Mouse (Mus musculus): ENCODE measurements at regions not wholly inside any gene's neighbourhood (a gene's known extent, or its start where the extent isn't known, plus 50 kb on each side); places are given as distances from the start of the nearest gene placed in this dataset.

GRCm38 (mm10) chr1:92338589-92338988, 135.1 kb downstream of the Ndufa10 start:
- no peak for ATAC-seq

GRCm38 (mm10) chr1:92337450-92337849, 136.2 kb downstream of the Ndufa10 start:
- ATAC-seq: no peak

GRCm38 (mm10) chr1:92332248-92332584, 136.7 kb upstream of the Hdac4 start:
- ATAC-seq: no peak

DNA sequence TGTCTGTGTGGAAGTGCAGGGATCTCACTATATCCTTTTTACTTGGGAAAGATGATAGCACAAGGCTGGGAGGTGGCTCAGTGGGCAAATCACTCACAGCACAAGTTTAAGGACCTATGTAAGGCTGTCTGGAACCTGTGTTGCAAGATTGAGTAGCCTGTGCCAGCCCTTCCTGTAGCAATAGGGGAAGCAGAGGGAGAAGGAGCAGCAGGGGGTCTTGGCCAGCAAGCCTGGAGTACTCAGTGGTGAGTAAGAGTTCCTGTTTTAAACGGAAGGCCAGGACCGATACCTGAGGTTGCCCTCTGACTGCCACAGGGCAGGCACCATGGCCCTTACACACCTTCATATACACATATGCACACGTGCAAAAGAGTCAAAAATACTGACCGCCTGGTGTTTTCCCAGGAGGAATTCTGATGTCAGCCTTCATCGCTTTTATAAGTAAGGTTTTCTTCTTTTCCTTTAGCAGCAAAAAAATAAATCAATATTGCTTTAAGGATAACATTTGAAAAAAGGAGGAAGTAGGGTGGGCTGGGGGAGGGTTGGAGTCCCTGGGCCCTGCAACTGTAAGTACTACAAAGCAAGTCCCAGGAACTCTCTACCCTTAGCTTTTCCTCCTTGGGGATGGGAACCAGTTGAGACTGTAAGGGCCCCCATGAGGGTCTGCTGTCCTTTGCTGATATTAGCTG, 136.2 kb upstream of the Hdac4 start:
- ATAC-seq: no peak

GRCm38 (mm10) chr1:92330181-92330580, 134.7 kb upstream of the Hdac4 start:
- no peak for ATAC-seq

DNA sequence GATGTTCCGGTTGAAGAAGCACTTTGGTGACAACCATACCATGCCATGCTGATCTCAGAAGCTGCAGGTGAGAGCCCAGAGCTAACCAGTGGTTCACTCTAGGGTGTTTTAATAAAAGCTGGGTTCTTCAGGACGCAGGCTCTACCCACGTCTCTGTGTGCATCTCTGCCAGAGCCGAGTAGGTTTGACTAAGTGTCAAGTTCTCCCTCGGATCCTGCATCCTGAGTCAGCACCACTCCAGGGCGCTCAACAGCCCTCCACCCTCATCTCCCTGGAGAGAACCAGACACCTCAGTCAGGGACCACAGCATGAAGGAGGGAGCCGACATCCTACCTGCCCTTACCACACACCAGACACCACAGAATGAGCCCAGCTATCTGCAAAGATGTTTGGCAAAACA, 134.0 kb upstream of the Hdac4 start:
- no peak for ATAC-seq

GRCm38 (mm10) chr1:92327141-92327540, 131.6 kb upstream of the Hdac4 start:
- ATAC-seq: no peak

- ATAC-seq: no peak
Measured at GRCm38 (mm10) chr1:92325281-92325680, 129.8 kb upstream of the Hdac4 start.

- no peak for ATAC-seq
Measured at GRCm38 (mm10) chr1:92324091-92324950, 128.8 kb upstream of the Hdac4 start.

DNA sequence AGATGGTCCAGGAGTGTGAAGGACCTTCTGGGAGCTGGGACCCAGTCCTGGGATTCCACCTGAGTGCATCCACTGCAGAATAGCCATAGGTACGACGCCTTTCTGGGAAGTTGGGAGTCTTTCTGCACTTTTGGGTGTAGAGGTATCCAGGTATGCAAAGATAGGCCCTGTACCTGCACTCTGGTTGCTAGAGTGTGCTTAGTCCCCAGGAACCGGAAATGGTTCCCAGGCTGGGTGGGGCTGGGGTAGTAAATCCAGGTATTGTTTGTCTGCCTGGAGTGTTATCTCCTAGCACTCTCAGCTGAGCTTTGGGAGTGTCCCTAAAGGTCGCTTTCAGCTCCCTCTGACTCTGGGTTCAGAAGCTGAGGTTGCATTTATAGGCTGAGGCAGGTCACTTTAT, 121.6 kb upstream of the Hdac4 start:
- ATAC-seq: no peak

DNA sequence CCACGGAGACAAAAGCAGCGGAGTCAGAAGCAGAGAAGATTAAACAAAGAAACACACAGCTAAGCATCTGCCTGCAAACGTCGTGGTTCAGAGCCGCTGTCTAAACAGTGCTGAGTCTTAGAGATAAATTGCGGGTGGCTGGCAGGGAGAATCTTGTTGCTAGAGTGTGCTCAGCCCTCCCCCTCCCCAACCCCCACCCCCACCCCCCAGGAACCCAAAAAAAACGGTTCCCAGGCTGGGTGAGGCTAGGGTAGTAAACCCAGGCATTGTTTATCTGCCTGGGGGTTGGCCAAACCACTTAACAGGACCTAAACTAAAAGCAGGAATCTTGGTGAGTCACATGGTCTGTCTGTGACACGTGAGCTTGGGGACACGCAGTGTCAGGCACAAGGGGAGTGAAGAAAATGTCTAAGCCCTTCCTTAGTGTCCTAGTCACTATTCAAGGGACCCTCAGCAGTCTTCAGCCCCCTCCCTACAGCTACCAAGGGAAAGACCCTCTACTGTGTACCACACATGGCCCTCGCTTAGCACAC, 120.8 kb upstream of the Hdac4 start:
- ATAC-seq: no peak

DNA sequence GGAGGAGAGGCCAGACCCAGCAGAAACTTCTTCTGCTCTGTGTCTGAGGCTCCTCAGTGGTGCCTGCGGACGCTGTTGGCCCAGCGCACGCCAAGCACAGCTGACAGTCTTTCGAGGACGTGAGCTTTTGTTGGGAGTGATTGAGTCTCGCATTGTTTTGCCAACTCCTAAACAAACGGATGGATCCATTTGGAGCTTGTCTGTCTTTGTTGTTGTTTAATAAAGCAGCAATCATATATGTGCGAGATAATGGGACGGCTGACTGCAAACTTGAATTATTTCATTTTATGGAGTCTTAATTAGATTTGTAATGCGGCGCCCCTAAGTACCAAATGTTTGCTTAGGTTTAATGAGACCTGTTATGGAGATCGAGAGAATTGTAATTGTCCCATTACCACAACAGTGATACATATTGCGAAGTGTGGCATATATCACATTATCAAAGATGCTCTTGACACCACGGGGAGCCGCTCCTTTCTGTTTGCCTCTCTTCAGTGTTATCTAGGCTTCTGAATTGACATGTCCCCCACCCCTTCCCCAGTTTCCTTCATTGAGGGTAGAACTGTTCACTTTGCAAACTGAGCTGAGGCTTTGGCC, 117.6 kb upstream of the Hdac4 start:
- no peak for ATAC-seq

- ATAC-seq: no peak
Measured at GRCm38 (mm10) chr1:92309883-92310282, 114.4 kb upstream of the Hdac4 start.

GRCm38 (mm10) chr1:92309381-92309780, 113.9 kb upstream of the Hdac4 start:
- no peak for ATAC-seq

DNA sequence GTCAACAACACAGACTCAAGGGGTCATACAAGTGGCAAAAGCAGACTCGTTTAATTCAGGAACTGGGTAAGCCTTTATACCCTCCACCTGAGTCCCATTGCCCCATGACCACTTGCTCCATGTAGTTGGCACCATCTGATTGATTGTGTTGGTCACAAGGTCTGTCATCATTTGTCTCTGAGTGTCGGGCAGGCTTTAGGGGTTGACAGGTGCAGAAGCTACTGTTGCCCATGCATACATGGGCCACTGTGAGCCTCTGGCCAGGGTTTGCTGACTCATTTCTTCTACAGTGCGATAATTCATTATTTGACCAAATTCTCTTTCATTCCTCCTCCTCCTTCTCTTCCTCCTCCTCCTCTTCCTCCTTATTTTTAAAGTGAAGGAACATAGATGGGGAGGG, 113.0 kb upstream of the Hdac4 start:
- no peak for ATAC-seq

DNA sequence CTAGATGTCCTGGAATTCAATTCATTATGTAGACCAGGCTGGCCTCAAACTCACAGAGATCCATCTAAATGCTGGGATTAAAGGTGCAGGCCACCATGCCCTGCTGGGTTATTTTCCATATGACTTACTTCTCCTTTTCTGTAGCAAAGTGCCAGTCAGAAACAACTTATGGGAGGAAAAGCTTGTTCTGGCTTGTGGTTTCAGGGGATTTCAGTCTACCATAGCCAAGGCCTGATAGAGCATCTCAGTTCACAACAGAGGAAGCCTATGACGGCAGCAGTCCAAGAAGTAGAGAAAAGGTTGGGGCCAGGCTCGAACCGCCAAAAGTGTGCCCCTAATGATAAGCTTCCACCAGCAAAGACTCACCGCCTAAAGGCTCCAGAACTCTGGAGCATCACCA, 110.5 kb upstream of the Hdac4 start:
- no peak for ATAC-seq

DNA sequence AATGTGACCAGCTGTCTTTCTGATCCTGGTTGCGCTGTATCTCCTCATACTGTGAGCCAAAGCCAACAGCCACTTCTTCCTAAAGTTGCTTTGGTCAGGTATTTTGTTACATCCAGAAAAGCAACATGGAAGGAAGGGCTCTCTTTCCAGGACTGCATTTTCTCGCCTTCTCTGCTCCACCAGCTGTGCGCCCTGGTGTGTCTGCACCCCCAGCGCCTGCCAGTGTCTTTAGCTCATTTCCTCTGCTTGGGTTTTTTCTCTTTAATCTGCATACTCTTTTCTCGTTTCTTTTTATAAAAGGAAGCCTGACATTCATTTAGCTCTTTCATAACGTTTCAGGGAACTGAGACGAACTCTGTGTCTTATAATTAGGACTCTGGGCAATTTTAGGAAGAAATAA, 103.5 kb upstream of the Hdac4 start:
- no peak for ATAC-seq

- no peak for ATAC-seq
Measured at GRCm38 (mm10) chr1:92292681-92293380, 97.3 kb upstream of the Hdac4 start.

DNA sequence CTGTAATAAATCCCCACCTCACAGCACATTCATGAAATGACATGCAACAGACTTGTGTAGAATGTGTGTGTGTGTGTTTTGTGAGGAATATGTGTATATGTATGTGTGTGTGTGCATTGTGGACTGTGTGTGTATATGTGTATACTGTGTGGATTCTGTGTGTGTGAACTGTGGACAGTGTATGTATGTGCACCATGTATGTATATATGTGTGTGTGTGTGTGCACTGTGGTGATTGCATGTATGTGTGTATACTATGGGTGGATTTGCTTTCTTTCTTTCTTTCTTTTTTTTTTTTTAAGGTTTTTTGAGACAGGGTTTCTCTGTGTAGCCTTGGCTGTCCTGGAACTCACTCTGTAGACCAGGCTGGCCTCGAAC, 91.5 kb upstream of the Hdac4 start:
- no peak for ATAC-seq

DNA sequence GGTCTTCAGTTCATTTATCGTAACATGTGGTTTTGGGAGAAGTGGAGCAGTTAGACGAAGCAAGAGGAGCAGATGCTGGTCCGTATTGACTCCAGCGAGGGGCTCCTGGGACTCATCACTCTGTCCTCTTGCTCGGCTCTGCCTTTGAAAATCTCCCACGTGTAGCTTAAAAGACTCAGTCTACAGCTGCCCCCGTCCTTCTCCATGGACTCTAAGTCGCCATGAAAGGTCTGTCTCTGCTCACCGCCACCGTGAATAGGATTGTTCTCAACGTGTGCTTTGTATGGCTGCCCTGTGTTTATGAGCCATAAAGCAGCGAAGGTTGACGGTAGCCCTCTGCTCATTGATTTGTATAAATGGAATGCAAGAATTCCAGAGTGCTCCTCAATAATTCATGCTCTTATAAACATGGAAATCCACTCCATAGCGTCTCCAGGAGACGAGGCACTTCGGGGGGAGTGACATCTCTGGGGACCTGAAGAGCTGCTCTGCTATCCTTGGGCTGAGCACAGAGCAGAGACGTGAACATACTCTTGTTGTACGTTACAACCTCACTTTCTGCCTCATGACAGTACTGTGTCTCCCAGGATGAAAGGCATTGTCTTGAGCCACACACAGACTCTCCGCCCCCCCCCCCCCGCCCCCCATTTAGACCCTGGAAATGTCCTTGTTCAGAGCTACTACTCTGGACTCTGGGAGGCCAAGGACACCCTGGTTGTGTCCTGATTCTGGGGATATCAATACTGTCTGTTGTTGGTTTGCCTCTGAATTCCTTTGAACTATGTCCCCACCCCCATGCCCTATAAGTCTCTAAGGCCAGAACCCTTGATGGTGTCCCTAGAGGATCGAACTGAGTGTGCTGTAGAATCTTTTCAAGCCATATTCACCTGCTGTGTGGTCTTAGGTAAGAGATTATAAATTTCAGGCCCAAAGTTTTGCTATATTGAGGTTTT, 90.8 kb upstream of the Hdac4 start:
- ATAC-seq: no peak

DNA sequence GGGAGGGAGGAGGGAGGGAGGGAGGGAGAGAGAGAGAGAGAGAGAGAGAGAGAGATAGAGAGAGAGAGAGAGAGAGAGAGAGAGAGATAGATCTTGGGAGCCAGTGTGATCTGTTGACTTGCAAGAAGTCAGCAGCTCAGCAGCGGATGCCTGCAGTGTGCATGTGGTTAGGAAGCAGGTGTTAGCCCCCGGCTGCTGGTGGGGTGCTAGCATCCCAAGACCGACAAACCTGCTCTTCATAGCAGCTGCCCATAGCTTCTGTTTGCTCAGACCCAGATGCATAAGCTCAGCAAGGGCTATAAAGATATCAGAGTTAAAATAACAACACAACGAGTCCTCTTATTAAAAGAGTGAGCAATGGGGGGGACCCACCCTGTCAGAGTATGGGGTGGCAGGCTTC, 88.7 kb upstream of the Hdac4 start:
- ATAC-seq: no peak

DNA sequence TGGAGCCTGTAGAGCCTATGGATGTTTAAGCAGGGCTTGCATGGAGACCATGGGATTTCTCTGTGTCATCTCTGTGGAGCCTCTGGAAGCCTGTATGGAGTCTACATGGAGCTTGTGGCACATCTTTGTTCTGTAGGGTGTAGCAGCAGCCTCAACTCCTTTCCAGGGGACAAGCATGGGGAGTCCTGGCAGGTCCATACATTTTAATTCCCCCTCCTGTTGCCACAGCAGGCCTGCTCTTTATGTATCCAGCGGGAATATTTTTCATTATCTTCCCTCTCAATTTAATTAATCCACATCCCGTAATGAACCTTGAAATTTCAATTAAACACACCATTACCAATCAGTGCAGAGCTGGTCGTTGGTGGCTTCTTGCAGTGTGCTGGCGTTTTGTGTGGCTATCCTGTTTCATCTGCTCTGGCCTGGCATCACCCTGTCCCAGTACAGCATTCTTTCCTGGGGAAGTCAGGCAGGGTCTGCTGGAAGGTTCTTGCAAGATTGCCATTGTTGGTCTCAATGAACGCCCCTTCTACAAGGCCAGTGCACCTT, 81.8 kb upstream of the Hdac4 start:
- no peak for ATAC-seq

Measured in activated CD4-positive, CD25-positive, alpha-beta regulatory T cell, adult 4 months (primary cell).